Mouse (Mus musculus): ENCODE measurements at regions not wholly inside any gene's neighbourhood (a gene's known extent, or its start where the extent isn't known, plus 50 kb on each side); places are given as distances from the start of the nearest gene placed in this dataset.

DNA sequence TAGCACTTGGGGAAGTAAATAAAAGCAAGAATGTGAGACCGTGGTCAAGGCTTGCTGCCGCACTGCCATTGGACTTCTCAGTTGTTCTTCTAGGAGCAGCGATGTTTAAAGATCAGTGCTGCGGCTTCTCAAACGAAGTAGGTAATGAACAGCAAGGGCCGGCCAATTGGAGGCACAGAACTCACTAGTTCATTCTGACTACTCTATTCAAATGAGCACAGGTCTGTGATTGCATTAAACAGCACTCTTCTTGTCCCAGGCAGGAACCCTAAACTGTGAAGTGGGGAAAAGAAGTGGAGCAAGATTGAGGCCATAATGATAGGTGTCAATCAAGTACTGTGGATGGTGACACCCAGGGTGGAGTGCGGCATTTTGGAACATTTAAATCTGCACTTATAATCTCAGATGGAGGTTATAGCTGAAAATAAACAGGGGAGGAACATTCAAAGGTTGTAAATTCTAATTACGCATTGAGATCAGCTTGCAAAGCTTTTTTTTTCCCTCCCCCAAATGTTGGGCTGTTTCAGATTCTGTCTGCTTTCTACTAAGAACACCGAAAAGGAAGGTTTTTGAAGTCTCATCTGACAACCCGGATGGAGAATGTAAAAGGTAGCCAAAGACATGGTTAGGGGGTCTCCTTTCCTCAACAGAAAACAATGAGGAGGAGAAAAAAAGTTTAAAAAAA, 438.5 kb upstream of the Pou3f3 start:
- Histone ChIP-seq H3K4me3 (ENCODE audit: insufficient read depth, poor library complexity, severe bottlenecking) (no peak overlapping the region), H3K27me3 (ENCODE audit: control insufficient read depth, insufficient read depth, insufficient read length) (peaks cover 5% of the 10 kb centered on the region), H3ac (ENCODE audit: control insufficient read depth, insufficient read length, low read depth) (no peak overlapping the region), H3K79me3 (ENCODE audit: low read depth) (no peaks in the 10 kb centered on the region), H3K79me2 (ENCODE audit: control insufficient read depth, insufficient read depth) (no peaks in the 10 kb centered on the region), H3K36me3 (ENCODE audit: control insufficient read depth, insufficient read depth) (no peaks in the 10 kb centered on the region)
- no peak for TF ChIP-seq CEBPB (IDR thresholded peaks at IDR 0.05; ENCODE audit: low read depth)
- TF ChIP-seq FOSL1 (IDR thresholded peaks at IDR 0.05; ENCODE audit: insufficient read depth, low read length, poor library complexity, severe bottlenecking) = no peak
- no peak for TF ChIP-seq MYOG (IDR thresholded peaks at IDR 0.05; ENCODE audit: control insufficient read depth, extremely low read depth, insufficient read length)
- no peak for TF ChIP-seq MYOD1 (IDR thresholded peaks at IDR 0.05; ENCODE audit: control insufficient read depth, insufficient read length, low read depth)
- no peak for TF ChIP-seq MAX (IDR thresholded peaks at IDR 0.05)

GRCm38 (mm10) chr1:42257801-42258593, 437.6 kb upstream of the Pou3f3 start:
- no peaks in the 10 kb centered on the region for H3K36me3 ChIP-seq (ENCODE audit: control insufficient read depth, insufficient read depth)
- H3K79me2 ChIP-seq (ENCODE audit: control insufficient read depth, insufficient read depth) = no peaks in the 10 kb centered on the region
- no peak overlapping the region for H3K4me3 ChIP-seq (ENCODE audit: insufficient read depth, poor library complexity, severe bottlenecking)
- no peak for TF ChIP-seq MYOG (IDR thresholded peaks at IDR 0.05; ENCODE audit: control insufficient read depth, extremely low read depth, insufficient read length)
- TF ChIP-seq MYOD1 (IDR thresholded peaks at IDR 0.05; ENCODE audit: control insufficient read depth, insufficient read length, low read depth) = no peak
- TF ChIP-seq MAX (IDR thresholded peaks at IDR 0.05) = no peak
- no peak for TF ChIP-seq CTCF (IDR thresholded peaks at IDR 0.05; ENCODE audit: control insufficient read depth, insufficient read depth, insufficient read length)
- no peak for TF ChIP-seq FOSL1 (IDR thresholded peaks at IDR 0.05; ENCODE audit: insufficient read depth, low read length, poor library complexity, severe bottlenecking)
- TF ChIP-seq CEBPB (IDR thresholded peaks at IDR 0.05; ENCODE audit: low read depth) = no peak
- no peak for TF ChIP-seq USF1 (IDR thresholded peaks at IDR 0.05; ENCODE audit: low read depth)
- H3K27me3 ChIP-seq (ENCODE audit: control insufficient read depth, insufficient read depth, insufficient read length) = peaks cover 5% of the 10 kb centered on the region
- no peaks in the 10 kb centered on the region for H3K79me3 ChIP-seq (ENCODE audit: low read depth)
- no peak overlapping the region for H3ac ChIP-seq (ENCODE audit: control insufficient read depth, insufficient read length, low read depth)

DNA sequence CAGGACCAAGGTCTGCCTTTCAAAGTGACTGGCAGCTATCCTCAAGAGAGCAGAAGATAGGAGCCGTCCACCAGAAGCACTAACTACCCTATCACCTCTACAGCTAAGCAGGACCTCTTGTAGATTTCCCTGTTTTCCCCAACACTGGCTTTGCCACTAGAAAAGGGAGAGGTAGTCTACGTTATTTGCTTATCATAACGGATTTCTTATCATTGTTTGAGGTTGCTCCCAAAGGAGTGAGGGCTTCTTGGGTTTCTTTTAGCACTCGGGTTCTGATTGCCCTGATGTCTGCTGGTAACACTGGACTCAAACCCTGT, 437.0 kb upstream of the Pou3f3 start:
- Histone ChIP-seq H3K36me3 (ENCODE audit: control insufficient read depth, insufficient read depth) (no peaks in the 10 kb centered on the region), H3K79me3 (ENCODE audit: low read depth) (no peaks in the 10 kb centered on the region), H3K4me3 (ENCODE audit: insufficient read depth, poor library complexity, severe bottlenecking) (no peak overlapping the region), H3K27me3 (ENCODE audit: control insufficient read depth, insufficient read depth, insufficient read length) (peaks cover 5% of the 10 kb centered on the region), H3K79me2 (ENCODE audit: control insufficient read depth, insufficient read depth) (no peaks in the 10 kb centered on the region), H3ac (ENCODE audit: control insufficient read depth, insufficient read length, low read depth) (no peak overlapping the region)
- no peak for TF ChIP-seq CEBPB (IDR thresholded peaks at IDR 0.05; ENCODE audit: low read depth)
- no peak for TF ChIP-seq MYOG (IDR thresholded peaks at IDR 0.05; ENCODE audit: control insufficient read depth, extremely low read depth, insufficient read length)
- TF ChIP-seq CTCF (IDR thresholded peaks at IDR 0.05; ENCODE audit: control insufficient read depth, insufficient read depth, insufficient read length) = no peak
- TF ChIP-seq USF1 (IDR thresholded peaks at IDR 0.05; ENCODE audit: low read depth) = no peak
- no peak for TF ChIP-seq MAX (IDR thresholded peaks at IDR 0.05)

DNA sequence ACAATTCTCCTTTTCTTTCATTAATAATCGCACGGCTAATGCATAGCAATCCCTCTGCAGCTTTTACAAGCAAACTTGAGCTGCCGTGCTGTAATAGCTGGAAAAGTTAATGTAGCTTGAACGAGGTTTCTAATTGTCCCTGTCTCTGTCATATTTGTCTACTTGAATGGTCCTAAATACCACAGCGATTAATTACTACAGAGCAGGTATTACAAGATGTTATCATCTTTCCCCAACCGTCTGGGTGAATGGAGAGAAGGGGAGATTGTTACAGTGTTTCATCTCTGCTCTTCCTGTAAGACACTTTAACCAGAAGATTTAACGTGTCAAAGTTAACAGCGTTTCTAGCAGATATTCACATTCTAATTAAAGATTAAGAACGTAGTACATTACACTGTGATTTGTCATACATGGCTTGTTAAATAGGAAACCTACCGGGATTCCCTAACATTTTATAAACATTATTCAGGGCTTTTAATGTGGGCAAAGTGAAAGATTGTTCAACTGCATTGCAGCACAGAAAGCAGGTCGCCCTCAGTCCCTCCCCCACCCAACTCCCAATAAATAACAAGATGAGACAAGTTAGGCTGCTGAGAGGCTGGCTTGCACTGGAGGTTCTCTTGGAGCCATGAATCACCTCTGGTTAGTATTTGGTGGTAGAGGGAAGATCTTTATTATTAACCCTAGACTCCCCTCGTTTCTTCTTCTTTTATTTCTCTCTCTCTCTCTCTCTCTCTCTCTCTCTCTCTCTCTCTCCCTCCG, 436.2 kb upstream of the Pou3f3 start:
- no peaks in the 10 kb centered on the region for H3K79me2 ChIP-seq (ENCODE audit: control insufficient read depth, insufficient read depth)
- no peaks in the 10 kb centered on the region for H3K36me3 ChIP-seq (ENCODE audit: control insufficient read depth, insufficient read depth)
- H3ac ChIP-seq (ENCODE audit: control insufficient read depth, insufficient read length, low read depth) = no peak overlapping the region
- H3K4me3 ChIP-seq (ENCODE audit: insufficient read depth, poor library complexity, severe bottlenecking) = no peak overlapping the region
- H3K79me3 ChIP-seq (ENCODE audit: low read depth) = no peaks in the 10 kb centered on the region
- no peak for TF ChIP-seq MAX (IDR thresholded peaks at IDR 0.05)
- no peak for TF ChIP-seq CEBPB (IDR thresholded peaks at IDR 0.05; ENCODE audit: low read depth)
- TF ChIP-seq FOSL1 (IDR thresholded peaks at IDR 0.05; ENCODE audit: insufficient read depth, low read length, poor library complexity, severe bottlenecking) = no peak
- no peak for TF ChIP-seq USF1 (IDR thresholded peaks at IDR 0.05; ENCODE audit: low read depth)
- TF ChIP-seq MYOD1 (IDR thresholded peaks at IDR 0.05; ENCODE audit: control insufficient read depth, insufficient read length, low read depth) = no peak
- no peak for TF ChIP-seq MYOG (IDR thresholded peaks at IDR 0.05; ENCODE audit: control insufficient read depth, extremely low read depth, insufficient read length)
- TF ChIP-seq CTCF (IDR thresholded peaks at IDR 0.05; ENCODE audit: control insufficient read depth, insufficient read depth, insufficient read length) = no peak
- peaks cover 5% of the 10 kb centered on the region for H3K27me3 ChIP-seq (ENCODE audit: control insufficient read depth, insufficient read depth, insufficient read length)

DNA sequence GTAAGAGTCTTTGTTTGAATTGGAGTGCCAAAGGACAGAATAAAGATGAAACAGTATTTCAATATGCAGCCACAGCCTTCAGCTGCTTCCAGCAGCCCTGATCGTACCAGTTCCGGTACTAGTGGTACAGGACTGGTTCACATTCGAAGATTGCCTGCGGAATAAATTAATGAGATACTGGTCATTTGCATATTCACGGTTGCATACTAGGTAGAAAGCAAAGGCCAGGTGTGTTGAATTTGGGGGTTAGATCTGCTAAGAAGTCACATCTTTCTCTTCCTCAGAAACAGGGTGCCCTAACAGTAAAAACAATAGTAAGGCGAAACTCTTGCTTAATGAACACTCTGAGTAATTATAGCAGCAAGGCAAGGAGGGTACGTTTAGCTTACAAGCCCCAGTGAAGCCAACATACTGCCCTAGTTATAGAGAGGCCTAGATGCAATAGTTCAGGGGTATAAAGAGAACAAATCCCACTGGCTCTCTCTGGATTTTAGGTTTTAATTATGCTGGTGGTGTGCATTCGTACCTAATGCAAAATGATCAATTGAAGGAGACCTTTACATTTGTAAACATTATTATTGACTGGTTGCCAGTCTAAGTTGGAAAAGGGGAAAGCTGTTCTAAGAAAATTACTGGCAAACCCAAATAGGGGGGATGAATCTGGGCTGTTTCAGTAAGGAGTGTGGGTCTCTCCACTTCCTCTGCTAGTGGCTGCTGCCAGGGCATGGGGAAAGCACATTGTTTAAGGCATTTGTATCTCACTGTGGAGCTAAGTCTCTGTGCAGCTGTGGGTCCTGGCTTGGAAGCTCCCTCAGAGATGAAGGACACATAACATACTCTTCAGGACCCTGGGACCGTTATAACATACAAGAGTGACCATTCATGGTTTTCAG, 435.3 kb upstream of the Pou3f3 start:
- H3ac ChIP-seq (ENCODE audit: control insufficient read depth, insufficient read length, low read depth) = no peak overlapping the region
- TF ChIP-seq USF1 (IDR thresholded peaks at IDR 0.05; ENCODE audit: low read depth) (no peak), CTCF (IDR thresholded peaks at IDR 0.05; ENCODE audit: control insufficient read depth, insufficient read depth, insufficient read length) (no peak), MAX (IDR thresholded peaks at IDR 0.05) (no peak), MYOD1 (IDR thresholded peaks at IDR 0.05; ENCODE audit: control insufficient read depth, insufficient read length, low read depth) (no peak), CEBPB (IDR thresholded peaks at IDR 0.05; ENCODE audit: low read depth) (no peak), FOSL1 (IDR thresholded peaks at IDR 0.05; ENCODE audit: insufficient read depth, low read length, poor library complexity, severe bottlenecking) (no peak), MYOG (IDR thresholded peaks at IDR 0.05; ENCODE audit: control insufficient read depth, extremely low read depth, insufficient read length) (no peak)
- no peaks in the 10 kb centered on the region for H3K36me3 ChIP-seq (ENCODE audit: control insufficient read depth, insufficient read depth)
- H3K79me3 ChIP-seq (ENCODE audit: low read depth) = no peaks in the 10 kb centered on the region
- no peak overlapping the region for H3K4me3 ChIP-seq (ENCODE audit: insufficient read depth, poor library complexity, severe bottlenecking)
- H3K27me3 ChIP-seq (ENCODE audit: control insufficient read depth, insufficient read depth, insufficient read length) = peaks cover 5% of the 10 kb centered on the region
- H3K79me2 ChIP-seq (ENCODE audit: control insufficient read depth, insufficient read depth) = no peaks in the 10 kb centered on the region

All from C2C12 (cell line).